Mouse (Mus musculus): ENCODE data around the gene Trp53bp2. TPM values are rescaled to one million over a fixed set of nuclear protein-coding genes. Genes with fewer than 3 reads are reported as not detected.

Trp53bp2 gene
- polyA plus RNA-seq, 1 experiment from 2014 or later, result 16.9 TPM

DNA sequence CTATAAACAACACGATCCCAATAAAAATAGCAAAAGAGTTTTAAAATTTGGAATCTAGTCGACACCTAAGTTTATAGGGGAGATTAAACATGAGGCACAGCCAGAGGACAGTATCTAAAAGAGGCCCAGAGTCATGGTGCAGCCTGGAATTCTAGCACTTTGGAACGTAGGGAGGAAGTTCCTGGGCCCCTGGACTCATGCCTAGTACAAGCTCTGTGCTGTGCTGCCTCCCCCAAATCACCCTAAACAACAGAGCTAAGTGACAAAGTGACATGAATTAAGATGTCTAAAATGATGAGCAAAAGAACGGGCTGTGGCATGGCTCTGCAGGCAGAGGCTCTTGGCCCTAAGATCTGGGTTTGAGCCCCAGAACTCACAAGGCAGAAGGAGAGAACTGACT lies 88.8 kb downstream of the Trp53bp2 start:
- Histone ChIP-seq H3K9ac (replicated peaks; ENCODE audit: low read depth, low read length) (no peak overlapping the region), H3K4me1 (ENCODE audit: control insufficient read depth, insufficient read depth, low read length) (no peaks in the 10 kb centered on the region), H3K4me3 (ENCODE audit: low read depth, low read length) (no peak overlapping the region), H3K36me3 (ENCODE audit: control insufficient read depth, insufficient read depth, low read length) (no peaks in the 10 kb centered on the region), H3K27ac (ENCODE audit: low read depth, low read length) (no peak overlapping the region), H3K9me3 (ENCODE audit: control insufficient read depth, low read length) (no peaks in the 10 kb centered on the region), H3K4me2 (ENCODE audit: low read depth, low read length) (no peak overlapping the region), H3K27me3 (ENCODE audit: control insufficient read depth, insufficient read depth, low read length) (no peaks in the 10 kb centered on the region)
- 59% methylated on average over 4 of the region's 4 CpGs for WGBS
- ATAC-seq (ENCODE audit: low read depth), result no peak

DNA sequence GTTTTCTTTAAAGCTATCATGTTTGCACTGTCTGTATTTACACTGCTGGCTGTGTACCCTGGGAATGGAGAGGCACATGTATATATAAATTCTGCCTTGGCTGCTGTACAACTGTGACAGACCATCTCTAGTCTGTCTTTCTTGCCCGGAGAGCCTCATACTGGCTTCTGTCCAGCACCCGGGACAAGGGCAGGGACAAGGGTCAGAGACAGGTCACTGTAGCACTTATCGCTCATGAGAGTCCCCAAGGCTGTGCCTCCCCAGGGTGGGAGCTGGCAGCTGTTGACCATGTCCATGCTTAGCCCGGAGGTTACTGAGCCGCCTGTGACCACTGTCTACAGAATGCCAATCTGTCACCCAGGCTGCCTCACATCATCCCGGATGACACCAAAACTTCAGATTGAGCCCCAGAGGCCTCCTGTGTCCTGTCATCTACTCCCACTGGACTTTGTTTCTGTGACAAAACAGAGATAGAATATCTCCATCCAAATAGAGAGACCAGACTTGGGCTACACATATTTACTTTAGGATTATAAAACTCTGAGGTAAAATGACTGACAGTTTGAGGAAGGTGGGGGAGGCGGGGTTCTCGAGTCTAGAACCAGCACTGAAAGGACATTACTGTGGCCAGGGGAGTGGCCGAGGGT lies 90.6 kb downstream of the Trp53bp2 start:
- Histone ChIP-seq H3K4me2 (ENCODE audit: low read depth, low read length) (no peak overlapping the region), H3K27me3 (ENCODE audit: control insufficient read depth, insufficient read depth, low read length) (no peaks in the 10 kb centered on the region), H3K9me3 (ENCODE audit: control insufficient read depth, low read length) (no peaks in the 10 kb centered on the region), H3K36me3 (ENCODE audit: control insufficient read depth, insufficient read depth, low read length) (no peaks in the 10 kb centered on the region), H3K9ac (replicated peaks; ENCODE audit: low read depth, low read length) (no peak overlapping the region), H3K27ac (ENCODE audit: low read depth, low read length) (no peak overlapping the region), H3K4me1 (ENCODE audit: control insufficient read depth, insufficient read depth, low read length) (peaks cover 10% of the 10 kb centered on the region), H3K4me3 (ENCODE audit: low read depth, low read length) (no peak overlapping the region)
- no peak for ATAC-seq (ENCODE audit: low read depth)
- WGBS, result 66% methylated on average over 9 of the region's 9 CpGs

- no peak overlapping the region for H3K4me2 ChIP-seq (ENCODE audit: low read depth, low read length)
- H3K27me3 ChIP-seq (ENCODE audit: control insufficient read depth, insufficient read depth, low read length), result no peaks in the 10 kb centered on the region
- WGBS, result 68% methylated on average over 4 of the region's 4 CpGs
- H3K9ac ChIP-seq (replicated peaks; ENCODE audit: low read depth, low read length), result no peak overlapping the region
- H3K4me3 ChIP-seq (ENCODE audit: low read depth, low read length), result no peak overlapping the region
- no peak overlapping the region for H3K27ac ChIP-seq (ENCODE audit: low read depth, low read length)
- H3K4me1 ChIP-seq (ENCODE audit: control insufficient read depth, insufficient read depth, low read length), result peaks cover 11% of the 10 kb centered on the region
- no peak for ATAC-seq (ENCODE audit: low read depth)
- no peaks in the 10 kb centered on the region for H3K9me3 ChIP-seq (ENCODE audit: control insufficient read depth, low read length)
- H3K36me3 ChIP-seq (ENCODE audit: control insufficient read depth, insufficient read depth, low read length), result no peaks in the 10 kb centered on the region
Observed at GRCm38 (mm10) chr1:182500224-182500623, 91.3 kb downstream of the Trp53bp2 start.

DNA sequence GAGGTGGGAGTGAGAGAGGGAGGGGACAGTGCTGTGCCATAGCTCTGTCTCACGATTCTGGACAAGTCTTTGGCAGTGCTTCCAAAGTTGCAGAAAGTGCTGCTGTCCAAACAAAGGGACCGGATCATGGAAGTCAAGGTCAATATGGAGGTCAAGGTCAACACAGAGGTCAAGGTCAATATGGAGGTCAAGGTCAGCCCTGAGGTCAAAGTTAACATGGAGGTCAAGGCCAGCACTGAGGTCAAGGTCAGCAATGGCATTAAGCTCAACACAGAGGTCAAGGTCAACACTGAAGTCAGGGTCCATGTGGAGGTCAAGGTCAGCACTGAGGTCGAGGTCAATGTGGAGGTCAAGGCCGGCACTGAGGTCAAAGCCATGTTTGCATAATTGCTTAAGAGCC lies 91.9 kb downstream of the Trp53bp2 start:
- Histone ChIP-seq H3K27me3 (ENCODE audit: control insufficient read depth, insufficient read depth, low read length) (no peaks in the 10 kb centered on the region), H3K4me1 (ENCODE audit: control insufficient read depth, insufficient read depth, low read length) (peaks cover 11% of the 10 kb centered on the region), H3K9me3 (ENCODE audit: control insufficient read depth, low read length) (no peaks in the 10 kb centered on the region), H3K9ac (replicated peaks; ENCODE audit: low read depth, low read length) (no peak overlapping the region), H3K4me3 (ENCODE audit: low read depth, low read length) (no peak overlapping the region), H3K4me2 (ENCODE audit: low read depth, low read length) (no peak overlapping the region), H3K27ac (ENCODE audit: low read depth, low read length) (no peak overlapping the region), H3K36me3 (ENCODE audit: control insufficient read depth, insufficient read depth, low read length) (no peaks in the 10 kb centered on the region)
- ATAC-seq (ENCODE audit: low read depth), result no peak
- WGBS, result 83% methylated on average over 4 of the region's 4 CpGs

GRCm38 (mm10) chr1:182501815-182502405 lies 92.9 kb downstream of the Trp53bp2 start:
- Histone ChIP-seq H3K4me1 (ENCODE audit: control insufficient read depth, insufficient read depth, low read length) (peaks cover 11% of the 10 kb centered on the region), H3K9me3 (ENCODE audit: control insufficient read depth, low read length) (no peaks in the 10 kb centered on the region), H3K27ac (ENCODE audit: low read depth, low read length) (no peak overlapping the region), H3K27me3 (ENCODE audit: control insufficient read depth, insufficient read depth, low read length) (no peaks in the 10 kb centered on the region), H3K4me2 (ENCODE audit: low read depth, low read length) (no peak overlapping the region), H3K4me3 (ENCODE audit: low read depth, low read length) (no peak overlapping the region), H3K9ac (replicated peaks; ENCODE audit: low read depth, low read length) (no peak overlapping the region), H3K36me3 (ENCODE audit: control insufficient read depth, insufficient read depth, low read length) (no peaks in the 10 kb centered on the region)
- no peak for ATAC-seq (ENCODE audit: low read depth)
- WGBS, result 81% methylated on average over 7 of the region's 7 CpGs

DNA sequence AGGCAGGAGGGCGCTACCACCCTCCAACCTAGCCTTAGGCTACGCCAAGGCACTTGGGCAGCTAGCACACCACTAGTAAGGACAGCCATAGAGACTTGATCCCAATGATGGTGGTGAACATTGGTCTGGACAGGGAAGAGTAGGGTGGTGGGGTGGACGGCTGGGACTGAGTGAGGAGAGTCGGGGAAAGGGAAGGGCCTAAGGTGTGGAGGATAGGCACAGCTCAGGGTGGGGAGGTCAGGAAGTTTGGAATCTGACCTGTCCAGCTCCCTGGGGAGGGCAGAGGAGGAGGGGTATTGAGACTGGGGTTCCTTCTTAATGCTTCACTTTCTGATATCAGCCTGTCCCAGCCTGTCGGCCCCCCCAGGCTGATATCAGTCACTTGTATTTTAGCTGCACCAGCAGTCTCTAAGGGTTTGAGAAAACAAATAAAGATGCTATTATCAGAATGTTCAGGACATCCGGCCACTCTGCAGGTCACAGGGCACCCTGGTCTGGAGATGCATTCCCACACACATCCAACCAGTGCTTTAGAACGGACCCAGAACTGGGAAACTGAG lies 93.6 kb downstream of the Trp53bp2 start:
- Histone ChIP-seq H3K9ac (replicated peaks; ENCODE audit: low read depth, low read length) (no peak overlapping the region), H3K4me2 (ENCODE audit: low read depth, low read length) (no peak overlapping the region), H3K4me1 (ENCODE audit: control insufficient read depth, insufficient read depth, low read length) (peaks cover 11% of the 10 kb centered on the region), H3K27me3 (ENCODE audit: control insufficient read depth, insufficient read depth, low read length) (no peaks in the 10 kb centered on the region), H3K4me3 (ENCODE audit: low read depth, low read length) (no peak overlapping the region), H3K9me3 (ENCODE audit: control insufficient read depth, low read length) (no peaks in the 10 kb centered on the region), H3K36me3 (ENCODE audit: control insufficient read depth, insufficient read depth, low read length) (no peaks in the 10 kb centered on the region), H3K27ac (ENCODE audit: low read depth, low read length) (no peak overlapping the region)
- no peak for ATAC-seq (ENCODE audit: low read depth)
- 94% methylated on average over 7 of the region's 7 CpGs for WGBS

GRCm38 (mm10) chr1:182503206-182503900 lies 94.4 kb downstream of the Trp53bp2 start:
- peaks cover 11% of the 10 kb centered on the region for H3K4me1 ChIP-seq (ENCODE audit: control insufficient read depth, insufficient read depth, low read length)
- 0 out of 2 replicates have a peak overlapping the region, but pooled peaks have one; percentile 44 for H3K27ac ChIP-seq (ENCODE audit: low read depth, low read length)
- no peaks in the 10 kb centered on the region for H3K9me3 ChIP-seq (ENCODE audit: control insufficient read depth, low read length)
- no peak overlapping the region for H3K9ac ChIP-seq (replicated peaks; ENCODE audit: low read depth, low read length)
- H3K27me3 ChIP-seq (ENCODE audit: control insufficient read depth, insufficient read depth, low read length), result no peaks in the 10 kb centered on the region
- H3K4me2 ChIP-seq (ENCODE audit: low read depth, low read length), result no peak overlapping the region
- ATAC-seq (ENCODE audit: low read depth), result no peak
- H3K36me3 ChIP-seq (ENCODE audit: control insufficient read depth, insufficient read depth, low read length), result no peaks in the 10 kb centered on the region
- 88% methylated on average over 13 of the region's 13 CpGs for WGBS
- no peak overlapping the region for H3K4me3 ChIP-seq (ENCODE audit: low read depth, low read length)

DNA sequence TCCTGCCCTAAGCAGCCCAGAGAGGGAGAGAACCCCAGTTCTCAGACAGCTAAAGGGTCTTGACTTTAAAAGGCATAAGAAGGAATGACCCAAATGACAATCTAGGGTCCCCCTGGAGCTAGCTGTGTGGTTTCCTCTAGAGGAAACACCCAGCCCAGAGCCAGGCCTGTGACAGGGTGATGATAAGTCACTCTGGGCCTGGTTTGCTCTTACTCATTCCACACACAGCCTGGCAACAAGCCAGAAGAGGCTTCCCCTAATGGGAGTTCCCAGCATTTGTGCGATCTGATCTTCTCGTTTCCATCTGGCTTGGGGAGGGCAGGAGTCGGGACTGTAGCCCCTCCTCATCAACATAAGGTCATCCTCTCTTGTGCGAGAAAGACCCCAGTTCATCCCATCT lies 95.3 kb downstream of the Trp53bp2 start:
- no peak overlapping the region for H3K4me3 ChIP-seq (ENCODE audit: low read depth, low read length)
- WGBS, result 15% methylated on average over 4 of the region's 4 CpGs
- no peak for ATAC-seq (ENCODE audit: low read depth)
- no peaks in the 10 kb centered on the region; the same call in 1 of the 2 replicates for H3K36me3 ChIP-seq (ENCODE audit: control insufficient read depth, insufficient read depth, low read length)
- peak overlapping the region; percentile 44; the same call in 1 of the 2 replicates for H3K27ac ChIP-seq (ENCODE audit: low read depth, low read length)
- no peak overlapping the region for H3K4me2 ChIP-seq (ENCODE audit: low read depth, low read length)
- H3K27me3 ChIP-seq (ENCODE audit: control insufficient read depth, insufficient read depth, low read length), result no peaks in the 10 kb centered on the region
- H3K9ac ChIP-seq (replicated peaks; ENCODE audit: low read depth, low read length), result no peak overlapping the region
- peaks cover 11% of the 10 kb centered on the region for H3K4me1 ChIP-seq (ENCODE audit: control insufficient read depth, insufficient read depth, low read length)
- H3K9me3 ChIP-seq (ENCODE audit: control insufficient read depth, low read length), result no peaks in the 10 kb centered on the region

- ATAC-seq (ENCODE audit: low read depth), result no peak
- H3K9ac ChIP-seq (replicated peaks; ENCODE audit: low read depth, low read length), result no peak overlapping the region
- no peaks in the 10 kb centered on the region for H3K27me3 ChIP-seq (ENCODE audit: control insufficient read depth, insufficient read depth, low read length)
- H3K4me2 ChIP-seq (ENCODE audit: low read depth, low read length), result no peak overlapping the region
- peaks cover 11% of the 10 kb centered on the region for H3K4me1 ChIP-seq (ENCODE audit: control insufficient read depth, insufficient read depth, low read length)
- peaks cover 3% of the 10 kb centered on the region for H3K36me3 ChIP-seq (ENCODE audit: control insufficient read depth, insufficient read depth, low read length)
- no peaks in the 10 kb centered on the region for H3K9me3 ChIP-seq (ENCODE audit: control insufficient read depth, low read length)
- H3K4me3 ChIP-seq (ENCODE audit: low read depth, low read length), result no peak overlapping the region
- WGBS, result 95% methylated on average over 3 of the region's 3 CpGs
- H3K27ac ChIP-seq (ENCODE audit: low read depth, low read length), result no peak overlapping the region
Observed at GRCm38 (mm10) chr1:182505291-182505690, 96.3 kb downstream of the Trp53bp2 start.
